Mouse (Mus musculus) bone marrow, adult 2 months (tissue): ENCODE results near the gene Zfp64.

ENCODE experiments used
- CTCF ChIP-seq: fragments of 200-500 bp; IDR thresholded peaks from 2 replicates; pipeline ENCODE4 v1.5.1; 2011; ENCODE audit warnings: low read length, control low read depth; ENCODE audit not compliant: control insufficient read depth, insufficient read depth
- POLR2A ChIP-seq: fragments of 200-500 bp; IDR thresholded peaks from 2 replicates; pipeline ENCODE4 v1.6.1; 2011; ENCODE audit warnings: low read depth, mild to moderate bottlenecking, control low read depth, low read length, borderline replicate concordance; ENCODE audit not compliant: control insufficient read depth

GRCm38 (mm10) chr2:168856638-168857037, 98.7 kb downstream of the Zfp64 start:
- TF ChIP-seq CTCF, result no peak
- no peak for TF ChIP-seq POLR2A
